ENCODE assay signal across 24 mouse cellular contexts in the genomic region with DNA sequence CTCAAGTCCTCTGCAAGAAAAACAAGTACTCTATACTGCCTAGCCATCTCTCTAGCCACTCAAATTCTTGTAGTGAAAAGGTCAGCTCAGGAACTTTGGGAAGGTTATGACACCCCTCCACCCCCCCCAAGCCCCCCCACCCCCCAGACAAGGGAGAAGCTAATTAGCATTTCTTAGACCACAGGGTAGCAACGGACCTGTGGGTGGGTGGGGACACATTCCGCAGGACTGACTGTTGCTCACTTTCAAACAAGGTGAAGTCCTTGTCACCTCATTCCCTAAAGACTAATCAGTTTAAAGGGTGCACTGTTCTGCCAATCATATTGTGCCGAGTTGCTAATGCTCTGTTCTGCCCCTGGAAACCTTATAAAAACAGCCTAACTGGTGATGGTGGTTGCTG. TPM values are rescaled to one million over a fixed set of nuclear protein-coding genes. Genes with fewer than 3 reads are reported as not detected.
"Had no signal": no experiment of that assay in that cellular context is flagged by ENCODE, and none has a peak within 500 bp of the region (broad histone marks: within the 10 kb centered on the region; RNA-seq: fewer than 3 reads in every experiment).

No protein-coding gene starts in this region.

- H3K27me3 ChIP-seq: kidney, embryonic 15.5 days; midbrain, embryonic 12.5 days; midbrain, embryonic 15.5 days; neural tube, embryonic 13.5 days; stomach, embryonic 15.5 days had no signal

- H3K27ac ChIP-seq: kidney, embryonic 15.5 days; left cerebral cortex, adult 2 months; macrophage; midbrain, embryonic 12.5 days; neural tube, embryonic 13.5 days; stomach, embryonic 15.5 days had no signal

- H3K36me3 ChIP-seq: stomach, embryonic 15.5 days had no signal

- DNase-seq: kidney, adult 2 months; kidney, postnatal 10 days; kidney, postnatal 36 days; layer of hippocampus, postnatal 36 days; lung, embryonic 14.5 days; retina, postnatal 1 day; right cerebral cortex, postnatal 25 days; spleen, adult 18-20 months; thymus, adult 2 months; thymus, postnatal 14 days; thymus, postnatal 4 days had no signal

RNA-seq across cellular contexts. Expression of a gene that starts 7.1 kb away (rescaled TPM):
- total RNA-seq: layer of hippocampus, postnatal 10 days; layer of hippocampus, postnatal 36 days; left cerebral cortex, postnatal 10 days; liver, adult 2 months; megakaryocyte, adult 5-6 weeks; neutrophil, adult 5-6 weeks had no signal
- polyA plus RNA-seq: kidney, adult 2 months; kidney, embryonic 15.5 days; liver, adult 2 months; liver, embryonic 16.5 days; macrophage; neural tube, embryonic 13.5 days; thymus, adult 2 months had no signal
